Mouse (Mus musculus) forebrain, embryonic 16.5 days (tissue): ENCODE measurements around the gene Gm10647. TPM values are rescaled to one million over a fixed set of nuclear protein-coding genes. Genes with fewer than 3 reads are reported as not detected.
A peak's percentile ranks its signal among the peaks of the same experiment; 100 is the strongest.

Experiments
- ATAC-seq: fragments of 200-750 bp; cut with Nextera tagmentation; 2 replicates; pipeline ENCODE4 v1.8.0; 2017; ENCODE audit warnings: mild to moderate bottlenecking, moderate library complexity
- H3K27ac ChIP-seq: fragments of 300-500 bp; sonication (generic); 2 replicates; pipeline ENCODE4 v1.5.1; 2014; ENCODE audit warnings: low read length, control low read depth
- H3K27me3 ChIP-seq: fragments of 300-500 bp; sonication (generic); replicated peaks from 2 replicates; pipeline ENCODE4 v1.6.1; 2014; ENCODE audit warnings: low read length; ENCODE audit not compliant: control insufficient read depth, insufficient read depth
- H3K36me3 ChIP-seq: fragments of 300-500 bp; sonication (generic); 2 replicates; pipeline ENCODE4 v1.6.1; 2014; ENCODE audit not compliant: control insufficient read depth, insufficient read depth
- H3K4me1 ChIP-seq: fragments of 300-500 bp; sonication (generic); replicated peaks from 2 replicates; pipeline ENCODE4 v1.6.1; 2014; ENCODE audit warnings: low read length; ENCODE audit not compliant: control insufficient read depth, insufficient read depth
- H3K4me2 ChIP-seq: fragments of 300-500 bp; sonication (generic); 2 replicates; pipeline ENCODE4 v1.6.1; 2014; ENCODE audit warnings: mild to moderate bottlenecking, low read length, control low read depth
- H3K4me3 ChIP-seq: fragments of 300-500 bp; sonication (generic); replicated peaks from 2 replicates; pipeline ENCODE4 v1.5.1; 2014; ENCODE audit warnings: mild to moderate bottlenecking, low read length, control low read depth
- H3K9ac ChIP-seq: fragments of 300-500 bp; sonication (generic); replicated peaks from 2 replicates; pipeline ENCODE4 v1.6.1; 2014; ENCODE audit warnings: low read depth, low read length, control low read depth
- H3K9me3 ChIP-seq: fragments of 300-500 bp; sonication (generic); 2 replicates; pipeline ENCODE4 v1.6.1; 2016; ENCODE audit warnings: low read length; ENCODE audit not compliant: control insufficient read depth
- WGBS: fragments of 180-500 bp; shearing (Covaris S2); extraction: QIAGEN DNeasy Blood & Tissue Kit; methylation state at CpG from one replicate; pipeline ENCODE4 v1.1.7; 2014; 5-methylcytosine and 5-hydroxymethylcytosine counted together
- polyA plus RNA-seq: library from polyadenylated mRNA; unstranded; fragments of >200 nt; fragmentation: Nextera tagmentation; extraction: Ambion mirVana; gene quantifications from 2 replicates; pipeline ENCODE4 v1.2.1, GENCODE M21; 2015

The Gm10647 gene
- polyA plus RNA-seq, 1 experiment from 2014 or later: 0.43 TPM

DNA sequence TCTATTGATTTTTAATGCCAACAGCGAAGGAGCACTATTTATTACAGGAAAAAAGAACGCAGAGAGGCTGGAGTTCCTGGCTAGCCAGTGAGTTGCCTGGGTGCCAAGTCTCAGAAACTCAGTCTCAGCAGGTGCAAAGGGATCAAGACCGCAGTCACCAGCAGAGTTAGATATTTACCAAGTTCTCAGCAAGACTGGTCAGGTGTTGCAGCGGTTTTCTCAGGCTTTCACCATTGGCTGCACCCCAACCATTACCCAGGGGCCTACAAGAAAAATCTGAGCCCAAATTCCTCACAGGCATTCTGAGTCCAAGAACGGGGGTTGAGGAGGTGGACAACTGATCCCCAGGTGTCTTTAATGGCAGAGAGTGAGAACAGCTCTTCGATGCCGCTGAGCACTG, 37.0 kb downstream of the Gm10647 start:
- Histone ChIP-seq H3K27ac (no peak overlapping the region), H3K9me3 (no peaks in the 10 kb centered on the region), H3K27me3 (no peaks in the 10 kb centered on the region), H3K4me2 (peak overlapping the region; percentile 95), H3K36me3 (no peaks in the 10 kb centered on the region), H3K4me3 (peak overlapping the region; percentile 76), H3K9ac (peak overlapping the region; percentile 76), H3K4me1 (peaks cover 12% of the 10 kb centered on the region)
- WGBS: 14% methylated on average over 7 of the region's 7 CpGs
- no peak for ATAC-seq

DNA sequence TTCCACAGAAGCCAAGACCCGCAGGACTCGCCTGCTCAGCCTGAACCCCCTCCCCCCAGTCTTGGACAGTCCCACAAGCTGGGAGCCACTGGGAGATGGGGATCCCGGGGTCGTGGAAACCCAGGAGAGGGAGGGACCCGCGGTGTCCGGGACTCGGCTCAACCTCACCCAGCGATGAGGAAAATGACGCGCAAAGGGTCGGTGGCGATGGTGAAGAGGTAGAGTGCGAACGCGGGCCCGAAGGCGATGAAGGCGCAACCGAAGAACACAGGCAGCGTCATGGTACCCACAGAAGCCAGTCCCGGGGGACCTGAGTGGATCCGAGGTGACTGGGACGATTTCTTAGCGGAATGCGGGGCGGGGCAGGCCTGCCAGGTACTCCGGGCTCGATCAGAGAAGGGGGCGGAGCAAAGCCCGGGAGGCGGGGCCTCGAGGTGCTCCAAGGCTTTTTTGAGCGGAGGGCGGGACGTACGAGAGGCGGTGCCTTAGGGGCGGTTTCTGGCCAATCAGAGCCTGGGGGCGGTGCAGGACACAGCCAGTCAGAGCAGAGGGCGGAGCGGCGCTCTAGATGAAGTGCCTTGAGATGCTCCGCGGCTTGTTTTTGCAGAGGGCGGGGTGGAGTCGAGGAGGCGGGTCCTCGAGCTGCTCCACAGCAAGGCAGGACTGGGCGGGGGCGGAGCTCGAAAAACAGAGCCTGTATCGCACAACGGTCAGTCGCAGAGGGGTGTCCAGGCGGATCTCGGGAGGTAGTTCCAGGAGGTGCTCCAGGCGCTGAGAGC, 37.7 kb downstream of the Gm10647 start, which contains the start of gene Aph1c:
Gene Aph1c (minus strand): TSS at position 409 of the 779 bp plus-strand sequence.
- Histone ChIP-seq H3K36me3 (no peaks in the 10 kb centered on the region), H3K9me3 (no peaks in the 10 kb centered on the region), H3K4me3 (peak within 1 kb of the TSS; percentile 76), H3K4me1 (peaks cover 12% of the 10 kb centered on the region), H3K27ac (no peak within 1 kb of the TSS), H3K27me3 (no peaks in the 10 kb centered on the region), H3K4me2 (peak within 1 kb of the TSS; percentile 95), H3K9ac (peak within 1 kb of the TSS; percentile 76)
- under 1% methylated on average over 58 of the region's 58 CpGs for WGBS
- ATAC-seq: peak; percentile 100

DNA sequence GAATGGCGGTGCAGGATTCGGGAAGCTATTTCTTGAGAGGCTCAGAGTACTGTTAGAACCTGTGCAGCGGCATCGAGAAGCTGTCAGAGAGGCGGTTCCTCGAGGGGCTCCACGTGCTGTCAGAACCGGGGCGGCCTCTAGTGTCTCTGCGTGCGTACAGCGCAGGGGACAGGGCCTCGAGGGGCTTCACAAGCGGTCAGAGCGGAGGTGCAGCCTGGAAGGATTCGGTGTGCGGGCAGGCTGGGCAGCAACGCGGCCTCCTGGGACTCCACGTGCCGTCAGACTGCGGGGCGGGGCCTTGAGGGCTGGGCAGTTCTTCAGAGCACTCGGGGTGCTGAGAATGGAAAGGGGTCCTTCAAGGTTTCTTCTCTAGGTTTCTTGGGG, 38.2 kb downstream of the Gm10647 start:
- ATAC-seq: peak; percentile 80
- Histone ChIP-seq H3K4me1 (peaks cover 12% of the 10 kb centered on the region), H3K9ac (peak overlapping the region; percentile 43), H3K4me3 (peak overlapping the region; percentile 76), H3K27ac (no peak overlapping the region), H3K4me2 (peak overlapping the region; percentile 95), H3K27me3 (no peaks in the 10 kb centered on the region), H3K36me3 (no peaks in the 10 kb centered on the region), H3K9me3 (no peaks in the 10 kb centered on the region)
- WGBS: 2% methylated on average over 24 of the region's 24 CpGs

DNA sequence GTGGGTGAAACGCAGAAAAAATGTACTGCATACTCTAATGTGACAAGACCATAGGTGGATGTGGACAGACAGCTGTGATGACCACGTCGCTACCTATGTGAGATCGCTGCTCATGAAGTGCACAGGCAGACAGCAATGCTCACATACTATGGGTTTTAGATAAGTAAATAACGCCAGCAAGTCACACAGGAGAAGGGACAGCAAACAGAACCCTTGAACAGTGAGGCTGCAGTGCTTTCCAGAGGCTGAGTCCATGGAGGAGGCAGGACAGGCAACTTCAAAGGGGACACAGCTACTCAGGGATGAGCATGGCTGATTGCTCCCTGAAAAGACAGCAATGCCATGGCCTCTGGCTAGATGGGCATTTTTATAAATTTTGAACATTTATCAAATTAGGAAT, 50.0 kb downstream of the Gm10647 start:
- no peak for ATAC-seq
- 95% methylated on average over 5 of the region's 5 CpGs for WGBS

More for the DNA sequence above, 50.0 kb downstream of the Gm10647 start:
- no peaks in the 10 kb centered on the region for H3K27me3 ChIP-seq
- no peak overlapping the region for H3K4me2 ChIP-seq
- H3K4me1 ChIP-seq: no peaks in the 10 kb centered on the region
- H3K9ac ChIP-seq: no peak overlapping the region
- peaks cover 10% of the 10 kb centered on the region; the same call in 1 of the 2 replicates for H3K36me3 ChIP-seq
- H3K27ac ChIP-seq: no peak overlapping the region
- H3K9me3 ChIP-seq: no peaks in the 10 kb centered on the region
- H3K4me3 ChIP-seq: no peak overlapping the region

Other genes starting within 250 kb of the Gm10647 start
- 93.0 and 110 TPM in 2 replicates for gene Usp3, start 203.9 kb upstream of the Gm10647 start, polyA plus RNA-seq
- 3.3 and 4.4 TPM in 2 replicates for gene Car12, start 83.4 kb upstream of the Gm10647 start, polyA plus RNA-seq
- gene Aph1b, start 1.5 kb upstream of the Gm10647 start, polyA plus RNA-seq: 32.9 and 34.3 TPM in 2 replicates
- gene Aph1c, start 37.7 kb downstream of the Gm10647 start, polyA plus RNA-seq: 3.1 and 5.9 TPM in 2 replicates
- gene Rab8b, start 122.6 kb downstream of the Gm10647 start, polyA plus RNA-seq: 41.2 and 41.5 TPM in 2 replicates
- gene Rps27l, start 149.0 kb downstream of the Gm10647 start, polyA plus RNA-seq: 253 and 289 TPM in 2 replicates
- gene Lactb, start 178.4 kb downstream of the Gm10647 start, polyA plus RNA-seq: 9.0 and 9.6 TPM in 2 replicates